Mouse (Mus musculus): ENCODE measurements around the gene Ncoa5.

GRCm38 (mm10) chr2:165055905-165056304 is 21.2 kb upstream of the Ncoa5 start:
- no peak for TF ChIP-seq CTCF (IDR thresholded peaks at IDR 0.05; ENCODE audit: low read depth, low read length)
- TF ChIP-seq POLR2A (IDR thresholded peaks at IDR 0.05; ENCODE audit: insufficient read depth, low read length): no peak
